10 mouse cellular contexts compared by ENCODE assay signal in genomic region chr19:48203928-48204470, GRCm38 (mm10). TPM values are rescaled to one million over a fixed set of nuclear protein-coding genes. Genes with fewer than 3 reads are reported as not detected.
DNase-seq lines count a peak whose midpoint lies in the region; ATAC-seq lines count a peak whose summit lies in the region.
"Had no signal": no experiment of that assay in that cellular context is flagged by ENCODE, and none has a peak within 500 bp of the region (broad histone marks: within the 10 kb centered on the region; RNA-seq: fewer than 3 reads in every experiment).

No protein-coding gene starts in this region.

- H3K36me3 ChIP-seq in embryonic facial prominence, embryonic 12.5 days = no peaks in the 10 kb centered on the region
- no peaks in the 10 kb centered on the region for H3K36me3 ChIP-seq in lung, embryonic 15.5 days
- H3K36me3 ChIP-seq: G1E; liver, embryonic 13.5 days had no signal

- H3K9ac ChIP-seq in embryonic facial prominence, embryonic 12.5 days = no peak overlapping the region; the same call in 1 of the 2 replicates
- H3K9ac ChIP-seq in lung, embryonic 15.5 days = no peak overlapping the region
- H3K9ac ChIP-seq: liver, embryonic 13.5 days had no signal

- no peak overlapping the region for H3K27ac ChIP-seq in embryonic facial prominence, embryonic 12.5 days
- H3K27ac ChIP-seq in lung, embryonic 15.5 days = no peak overlapping the region
- H3K27ac ChIP-seq: liver, embryonic 13.5 days had no signal

- H3K27me3 ChIP-seq in embryonic facial prominence, embryonic 12.5 days = peaks cover 50% of the 10 kb centered on the region
- peaks cover 62% of the 10 kb centered on the region for H3K27me3 ChIP-seq in lung, embryonic 15.5 days

- 3% methylated on average over 20 of the region's 22 CpGs for WGBS in embryonic facial prominence, embryonic 12.5 days
- WGBS in lung, embryonic 15.5 days = 3% methylated on average over 22 of the region's 22 CpGs

- peaks cover 17% of the 10 kb centered on the region; the same call in 1 of the 2 replicates for H3K4me1 ChIP-seq in embryonic facial prominence, embryonic 12.5 days
- H3K4me1 ChIP-seq in lung, embryonic 15.5 days = peaks cover 21% of the 10 kb centered on the region; the same call in 1 of the 2 replicates
- H3K4me1 ChIP-seq: liver, embryonic 13.5 days had no signal

- no peak overlapping the region; the same call in 1 of the 2 replicates for H3K4me3 ChIP-seq in embryonic facial prominence, embryonic 12.5 days
- H3K4me3 ChIP-seq in lung, embryonic 15.5 days = no peak overlapping the region

- intact Hi-C loops in heart, postnatal 25 days (cut with DNase I) = loop anchor here (10.0 kb wide), 1 partner anchor 191 kb away; no protein-coding TSS in a partner anchor
- intact Hi-C loops in heart, postnatal 10 days (cut with DNase I) = loop anchor here (2.0 kb wide), 1 partner anchor 187 kb away; no protein-coding TSS in a partner anchor

- H3K9me3 ChIP-seq in embryonic facial prominence, embryonic 12.5 days = no peaks in the 10 kb centered on the region
- no peaks in the 10 kb centered on the region for H3K9me3 ChIP-seq in lung, embryonic 15.5 days
- H3K9me3 ChIP-seq: liver, embryonic 13.5 days had no signal

- peak overlapping the region; percentile 98 for H3K4me2 ChIP-seq in embryonic facial prominence, embryonic 12.5 days (replicated peaks)
- H3K4me2 ChIP-seq in lung, embryonic 15.5 days = peak overlapping the region; percentile 91

- no peak for ATAC-seq in embryonic facial prominence, embryonic 12.5 days (ENCODE audit: insufficient number of reproducible peaks, insufficient read depth, low FRiP score, low TSS enrichment)
- ATAC-seq in lung, embryonic 15.5 days (ENCODE audit: borderline replicate concordance, extremely low read depth, low FRiP score, low TSS enrichment) = no peak

- DNase-seq in heart, adult 11 months = peak; percentile 65
- DNase-seq in heart, postnatal 25 days (ENCODE audit: low spot score) = no peak
- peak; percentile 37 to 60 for DNase-seq in heart, postnatal 10 days
- DNase-seq in kidney, postnatal 4 days = peak; percentile 85 to 86
- DNase-seq in retina, postnatal 7 days (ENCODE audit: low read depth, low spot score) = peak; percentile 61
- DNase-seq in spleen, postnatal 36 days (ENCODE audit: low spot score in 2 of 2) = no peak
- DNase-seq: liver, embryonic 13.5 days had no signal

RNA-seq across cellular contexts. Expression of gene Sorcs3, which starts 1.8 kb away (rescaled TPM):
- not detected for total RNA-seq in heart, postnatal 25 days (2021)
- polyA plus RNA-seq in embryonic facial prominence, embryonic 12.5 days (2016; fragmentation: Nextera tagmentation; extraction: Ambion mirVana) = 1.9 and 2.3 TPM in 2 replicates
- under 1 TPM; 0.07 TPM for total RNA-seq in heart, postnatal 10 days (2021)
- polyA plus RNA-seq in lung, embryonic 15.5 days (2015; fragmentation: Nextera tagmentation; extraction: Ambion mirVana) = 0.25 and 0.29 TPM in 2 replicates
- total RNA-seq: G1E had no signal
- polyA plus RNA-seq: G1E had no signal

Comparison
In these comparisons a context has a peak if more than half of its experiments do, and no peak if none do; other contexts are left out.
1. DNase-seq: peak in heart, adult 11 months (single experiment), heart, postnatal 10 days (2 of 2), kidney, postnatal 4 days (2 of 2) and retina, postnatal 7 days (single experiment); none in heart, postnatal 25 days (single experiment) and spleen, postnatal 36 days (0 of 2).